Mouse (Mus musculus) stomach, embryonic 15.5 days (tissue): ENCODE data around the gene Necap2. TPM values are rescaled to one million over a fixed set of nuclear protein-coding genes. Genes with fewer than 3 reads are reported as not detected.

Experiments
- ATAC-seq: fragments of 200-750 bp; cut with Nextera tagmentation; 2 replicates; pipeline ENCODE4 v1.8.0; 2017; ENCODE audit warnings: low read depth, moderate number of reproducible peaks, moderate TSS enrichment; ENCODE audit not compliant: insufficient read depth, low FRiP score
- H3K27ac ChIP-seq: fragments of 300-500 bp; sonication (generic); 2 replicates; pipeline ENCODE4 v1.5.1; 2015; ENCODE audit warnings: mild to moderate bottlenecking, inconsistent platforms
- H3K27me3 ChIP-seq: fragments of 300-500 bp; sonication (generic); replicated peaks from 2 replicates; pipeline ENCODE4 v1.6.1; 2015; ENCODE audit warnings: inconsistent platforms
- H3K36me3 ChIP-seq: fragments of 300-500 bp; sonication (generic); 2 replicates; pipeline ENCODE4 v1.6.1; 2015; ENCODE audit warnings: inconsistent platforms
- H3K4me1 ChIP-seq: fragments of 300-500 bp; sonication (generic); 2 replicates; pipeline ENCODE4 v1.6.1; 2015; ENCODE audit warnings: inconsistent platforms
- H3K4me2 ChIP-seq: fragments of 300-500 bp; sonication (generic); 2 replicates; pipeline ENCODE4 v1.6.1; 2015; ENCODE audit warnings: mild to moderate bottlenecking, inconsistent platforms
- H3K4me3 ChIP-seq: fragments of 300-500 bp; sonication (generic); replicated peaks from 2 replicates; pipeline ENCODE4 v1.5.1; 2015; ENCODE audit warnings: inconsistent platforms
- H3K9ac ChIP-seq: fragments of 300-500 bp; sonication (generic); 2 replicates; pipeline ENCODE4 v1.6.1; 2015; ENCODE audit warnings: inconsistent platforms
- H3K9me3 ChIP-seq: fragments of 300-500 bp; sonication (generic); 2 replicates; pipeline ENCODE4 v1.6.1; 2016; ENCODE audit warnings: inconsistent platforms
- WGBS: fragments of 180-500 bp; shearing (Covaris S2); methylation state at CpG from one replicate; pipeline ENCODE4 v1.1.7; 2015; 5-methylcytosine and 5-hydroxymethylcytosine counted together
- polyA plus RNA-seq: library from polyadenylated mRNA; unstranded; fragments of >200 nt; fragmentation: Nextera tagmentation; extraction: Ambion mirVana; gene quantifications from 2 replicates; pipeline ENCODE4 v1.2.1, GENCODE M21; 2015

The Necap2 gene
- polyA plus RNA-seq, 1 experiment from 2014 or later = 82.0 TPM

GRCm38 (mm10) chr4:141053568-141054161, 24.5 kb downstream of the Necap2 start:
- Histone ChIP-seq H3K27me3 (no peaks in the 10 kb centered on the region), H3K9me3 (no peaks in the 10 kb centered on the region), H3K4me3 (no peak overlapping the region), H3K9ac (no peak overlapping the region), H3K4me2 (no peak overlapping the region), H3K27ac (no peak overlapping the region), H3K4me1 (peaks cover 9% of the 10 kb centered on the region; the same call in 1 of the 2 replicates), H3K36me3 (no peaks in the 10 kb centered on the region)
- WGBS = 47% methylated on average over 17 of the region's 17 CpGs
- ATAC-seq = no peak

- no peaks in the 10 kb centered on the region for H3K9me3 ChIP-seq
- no peaks in the 10 kb centered on the region for H3K27me3 ChIP-seq
- no peak overlapping the region for H3K4me3 ChIP-seq
- H3K9ac ChIP-seq = no peak overlapping the region
- ATAC-seq = no peak
- no peak overlapping the region for H3K4me2 ChIP-seq
- H3K27ac ChIP-seq = no peak overlapping the region
- peaks cover 9% of the 10 kb centered on the region; the same call in 1 of the 2 replicates for H3K4me1 ChIP-seq
- WGBS = 56% methylated on average over 8 of the region's 8 CpGs
- no peaks in the 10 kb centered on the region for H3K36me3 ChIP-seq
These were observed 25.0 kb downstream of the Necap2 start for GRCm38 (mm10) chr4:141053138-141053537.

- H3K9ac ChIP-seq = no peak overlapping the region
- no peaks in the 10 kb centered on the region for H3K27me3 ChIP-seq
- H3K9me3 ChIP-seq = no peaks in the 10 kb centered on the region
- peaks cover 9% of the 10 kb centered on the region; the same call in 1 of the 2 replicates for H3K4me1 ChIP-seq
- H3K27ac ChIP-seq = no peak overlapping the region
- no peak for ATAC-seq
- 89% methylated on average over 12 of the region's 12 CpGs for WGBS
- no peaks in the 10 kb centered on the region for H3K36me3 ChIP-seq
- H3K4me3 ChIP-seq = no peak overlapping the region
- no peak overlapping the region for H3K4me2 ChIP-seq
These were observed 25.7 kb downstream of the Necap2 start for GRCm38 (mm10) chr4:141052442-141052841.

GRCm38 (mm10) chr4:141049476-141049835, 28.7 kb downstream of the Necap2 start:
- no peak overlapping the region for H3K27ac ChIP-seq
- WGBS = 42% methylated on average over 4 of the region's 4 CpGs
- H3K4me1 ChIP-seq = peaks cover 20% of the 10 kb centered on the region
- no peak overlapping the region for H3K4me2 ChIP-seq
- no peaks in the 10 kb centered on the region for H3K36me3 ChIP-seq
- no peak for ATAC-seq
- H3K27me3 ChIP-seq = no peaks in the 10 kb centered on the region
- no peak overlapping the region for H3K4me3 ChIP-seq
- no peak overlapping the region for H3K9ac ChIP-seq
- no peaks in the 10 kb centered on the region for H3K9me3 ChIP-seq

- Histone ChIP-seq H3K9ac (no peak overlapping the region), H3K27me3 (no peaks in the 10 kb centered on the region), H3K4me3 (no peak overlapping the region), H3K36me3 (no peaks in the 10 kb centered on the region), H3K4me2 (no peak overlapping the region), H3K27ac (no peak overlapping the region), H3K9me3 (no peaks in the 10 kb centered on the region), H3K4me1 (peaks cover 23% of the 10 kb centered on the region)
- ATAC-seq = no peak
- 81% methylated on average over 17 of the region's 17 CpGs for WGBS
These were observed 29.2 kb downstream of the Necap2 start for GRCm38 (mm10) chr4:141048810-141049475.

- no peak overlapping the region for H3K4me2 ChIP-seq
- ATAC-seq = peak; percentile 76
- peaks cover 4% of the 10 kb centered on the region; the same call in 1 of the 2 replicates for H3K36me3 ChIP-seq
- H3K9ac ChIP-seq = no peak overlapping the region
- H3K27me3 ChIP-seq = no peaks in the 10 kb centered on the region
- peaks cover 17% of the 10 kb centered on the region; the same call in 1 of the 2 replicates for H3K4me1 ChIP-seq
- peak overlapping the region; percentile 81; the same call in 1 of the 2 replicates for H3K27ac ChIP-seq
- no peaks in the 10 kb centered on the region for H3K9me3 ChIP-seq
- H3K4me3 ChIP-seq = no peak overlapping the region
- WGBS = 13% methylated on average over 8 of the region's 8 CpGs
These were observed 33.3 kb downstream of the Necap2 start for GRCm38 (mm10) chr4:141044816-141045215.

GRCm38 (mm10) chr4:141041117-141041516, 37.0 kb downstream of the Necap2 start:
- no peak for ATAC-seq
- no peaks in the 10 kb centered on the region for H3K9me3 ChIP-seq
- H3K36me3 ChIP-seq = peaks cover 4% of the 10 kb centered on the region; the same call in 1 of the 2 replicates
- no peak overlapping the region for H3K9ac ChIP-seq
- no peak overlapping the region for H3K4me3 ChIP-seq
- H3K4me1 ChIP-seq = peaks cover 17% of the 10 kb centered on the region; the same call in 1 of the 2 replicates
- no peaks in the 10 kb centered on the region for H3K27me3 ChIP-seq
- no peak overlapping the region for H3K27ac ChIP-seq
- H3K4me2 ChIP-seq = 0 out of 2 replicates have a peak overlapping the region, but pooled peaks have one; percentile 2
- WGBS = 49% methylated on average over 12 of the region's 12 CpGs

- Histone ChIP-seq H3K27me3 (no peaks in the 10 kb centered on the region), H3K9me3 (no peaks in the 10 kb centered on the region), H3K9ac (no peak overlapping the region), H3K4me2 (no peak overlapping the region), H3K36me3 (no peaks in the 10 kb centered on the region; the same call in 1 of the 2 replicates), H3K4me3 (no peak overlapping the region), H3K4me1 (no peaks in the 10 kb centered on the region), H3K27ac (0 out of 2 replicates have a peak overlapping the region, but pooled peaks have one; percentile 12)
- peak; percentile 11; the same call in 1 of the 2 replicates for ATAC-seq
- WGBS = 70% methylated on average over 27 of the region's 27 CpGs
These were observed 44.3 kb downstream of the Necap2 start for GRCm38 (mm10) chr4:141033606-141034549.

- ATAC-seq = no peak
- 11% methylated on average over 6 of the region's 6 CpGs for WGBS
- H3K9ac ChIP-seq = no peak overlapping the region
- H3K4me2 ChIP-seq = no peak overlapping the region
- no peaks in the 10 kb centered on the region for H3K4me1 ChIP-seq
- H3K9me3 ChIP-seq = no peaks in the 10 kb centered on the region
- H3K4me3 ChIP-seq = no peak overlapping the region
- H3K27ac ChIP-seq = no peak overlapping the region
- H3K36me3 ChIP-seq = peaks cover 7% of the 10 kb centered on the region; the same call in 1 of the 2 replicates
- H3K27me3 ChIP-seq = no peaks in the 10 kb centered on the region
These were observed 46.4 kb downstream of the Necap2 start for GRCm38 (mm10) chr4:141031733-141032132.

- no peak for ATAC-seq
- no peaks in the 10 kb centered on the region for H3K9me3 ChIP-seq
- 87% methylated on average over 18 of the region's 18 CpGs for WGBS
- H3K27me3 ChIP-seq = no peaks in the 10 kb centered on the region
- no peaks in the 10 kb centered on the region for H3K4me1 ChIP-seq
- no peak overlapping the region for H3K4me3 ChIP-seq
- no peak overlapping the region for H3K4me2 ChIP-seq
- H3K9ac ChIP-seq = no peak overlapping the region
- H3K27ac ChIP-seq = no peak overlapping the region
- H3K36me3 ChIP-seq = peaks cover 7% of the 10 kb centered on the region; the same call in 1 of the 2 replicates
These were observed 47.5 kb downstream of the Necap2 start for GRCm38 (mm10) chr4:141030541-141031206.

- H3K27me3 ChIP-seq = no peaks in the 10 kb centered on the region
- peaks cover 10% of the 10 kb centered on the region; the same call in 1 of the 2 replicates for H3K36me3 ChIP-seq
- no peak overlapping the region for H3K27ac ChIP-seq
- H3K9me3 ChIP-seq = no peaks in the 10 kb centered on the region
- H3K4me1 ChIP-seq = peaks cover 29% of the 10 kb centered on the region
- 73% methylated on average over 27 of the region's 27 CpGs for WGBS
- no peak for ATAC-seq
- no peak overlapping the region for H3K9ac ChIP-seq
- no peak overlapping the region for H3K4me3 ChIP-seq
- H3K4me2 ChIP-seq = no peak overlapping the region
These were observed 53.2 kb downstream of the Necap2 start for GRCm38 (mm10) chr4:141024992-141025391.
